Mouse (Mus musculus) liver, embryonic 11.5 days (tissue): ENCODE results near the gene Trmt44. TPM values are rescaled to one million over a fixed set of nuclear protein-coding genes. Genes with fewer than 3 reads are reported as not detected.
A peak's percentile ranks its signal among the peaks of the same experiment; 100 is the strongest.

ENCODE experiments used
- ATAC-seq: fragments of 200-750 bp; cut with Nextera tagmentation; replicated peaks from 2 replicates; pipeline ENCODE4 v1.8.0; 2017; ENCODE audit warnings: moderate number of reproducible peaks, mild to moderate bottlenecking, moderate TSS enrichment, moderate library complexity; ENCODE audit not compliant: low FRiP score
- DNase-seq: peaks from one replicate; pipeline ENCODE4 v3.0.0-alpha.2; 2017; ENCODE audit warnings: low spot score
- H3K27ac ChIP-seq: fragments of 300-500 bp; sonication (generic); 2 replicates; pipeline ENCODE4 v1.5.1; 2014; ENCODE audit warnings: mild to moderate bottlenecking, low read depth, low read length, control low read depth
- H3K27me3 ChIP-seq: fragments of 300-500 bp; sonication (generic); replicated peaks from 2 replicates; pipeline ENCODE4 v1.6.1; 2014; ENCODE audit warnings: low read length, mixed read lengths; ENCODE audit not compliant: control insufficient read depth, insufficient read depth
- H3K36me3 ChIP-seq: fragments of 300-500 bp; sonication (generic); 2 replicates; pipeline ENCODE4 v1.6.1; 2014; ENCODE audit warnings: mild to moderate bottlenecking, low read length, moderate library complexity, mixed read lengths; ENCODE audit not compliant: control insufficient read depth, insufficient read depth
- H3K4me1 ChIP-seq: fragments of 300-500 bp; sonication (generic); replicated peaks from 2 replicates; pipeline ENCODE4 v1.6.1; 2014; ENCODE audit warnings: low read length, mixed read lengths; ENCODE audit not compliant: control insufficient read depth, insufficient read depth
- H3K4me2 ChIP-seq: fragments of 300-500 bp; sonication (generic); 2 replicates; pipeline ENCODE4 v1.6.1; 2014; ENCODE audit warnings: mild to moderate bottlenecking, control low read depth, moderate library complexity
- H3K4me3 ChIP-seq: fragments of 300-500 bp; sonication (generic); 2 replicates; pipeline ENCODE4 v1.5.1; 2014; ENCODE audit warnings: low read depth, low read length, control low read depth
- H3K9ac ChIP-seq: fragments of 300-500 bp; sonication (generic); 2 replicates; pipeline ENCODE4 v1.6.1; 2014; ENCODE audit warnings: low read depth, low read length, control low read depth
- H3K9me3 ChIP-seq: fragments of 300-500 bp; sonication (generic); 2 replicates; pipeline ENCODE4 v1.6.1; 2016; ENCODE audit warnings: low read length, inconsistent platforms, mixed read lengths; ENCODE audit not compliant: control insufficient read depth
- WGBS: fragments of 180-500 bp; shearing (Covaris S2); extraction: QIAGEN DNeasy Blood & Tissue Kit; methylation state at CpG from one replicate; pipeline ENCODE4 v1.1.7; 2014; 5-methylcytosine and 5-hydroxymethylcytosine counted together
- polyA plus RNA-seq: library from polyadenylated mRNA; unstranded; fragments of >200 nt; fragmentation: Nextera tagmentation; extraction: Ambion mirVana; gene quantifications from 2 replicates; pipeline ENCODE4 v1.2.1, GENCODE M21; 2014

Gene Trmt44
- polyA plus RNA-seq, 1 experiment from 2014 or later: 9.2 TPM

DNA sequence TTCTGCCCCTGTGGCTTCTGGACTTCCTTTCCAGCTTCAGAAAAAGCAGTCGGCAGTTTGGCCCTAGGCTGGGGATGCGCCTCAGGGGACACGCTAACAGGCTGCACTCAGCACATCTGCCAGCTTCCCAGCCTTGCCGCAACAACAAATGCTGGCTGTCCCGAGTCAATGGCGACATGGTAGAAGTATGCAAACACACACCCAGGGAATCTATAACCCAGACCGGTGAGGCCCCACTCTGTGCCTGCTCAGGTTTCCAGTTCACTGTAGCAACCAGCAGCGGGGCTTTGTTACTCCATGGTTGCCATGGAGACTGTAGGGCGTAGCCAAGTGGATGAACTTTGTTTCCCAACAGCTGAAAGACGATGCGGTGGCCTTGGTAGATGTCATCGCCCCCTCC, 34.5 kb upstream of the Trmt44 start:
- no peak overlapping the region for H3K4me2 ChIP-seq
- WGBS: 52% methylated on average over 12 of the region's 12 CpGs
- no peaks in the 10 kb centered on the region for H3K9me3 ChIP-seq
- no peak overlapping the region for H3K9ac ChIP-seq
- peak; percentile 36 for DNase-seq
- no peaks in the 10 kb centered on the region for H3K36me3 ChIP-seq
- no peaks in the 10 kb centered on the region for H3K4me1 ChIP-seq
- H3K27ac ChIP-seq: no peak overlapping the region
- ATAC-seq: no peak
- no peak overlapping the region for H3K4me3 ChIP-seq
- no peaks in the 10 kb centered on the region for H3K27me3 ChIP-seq

DNA sequence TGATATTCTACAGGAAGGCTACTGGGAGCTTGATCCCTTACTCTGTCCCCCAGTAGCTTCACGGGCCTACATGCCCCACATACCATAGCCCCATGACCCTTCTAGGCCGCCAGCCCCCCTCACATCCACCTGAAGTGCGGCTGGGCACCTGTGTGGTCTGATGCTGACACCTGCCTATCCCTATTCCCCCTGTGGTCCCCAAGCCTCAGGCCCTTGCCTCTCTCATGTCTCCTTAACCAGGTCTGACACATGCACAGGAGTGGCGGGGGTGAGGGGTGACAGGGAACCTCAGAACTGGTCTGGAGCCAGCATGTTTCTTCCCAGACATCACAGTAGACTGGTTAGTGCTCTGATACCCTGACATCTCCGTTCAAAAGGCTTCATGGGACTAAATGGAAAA, 33.7 kb upstream of the Trmt44 start:
- Histone ChIP-seq H3K36me3 (no peaks in the 10 kb centered on the region), H3K27me3 (no peaks in the 10 kb centered on the region), H3K9me3 (no peaks in the 10 kb centered on the region), H3K27ac (no peak overlapping the region), H3K9ac (no peak overlapping the region), H3K4me2 (no peak overlapping the region), H3K4me3 (no peak overlapping the region), H3K4me1 (no peaks in the 10 kb centered on the region)
- no peak for DNase-seq
- WGBS: 71% methylated on average over 5 of the region's 5 CpGs
- ATAC-seq: no peak

DNA sequence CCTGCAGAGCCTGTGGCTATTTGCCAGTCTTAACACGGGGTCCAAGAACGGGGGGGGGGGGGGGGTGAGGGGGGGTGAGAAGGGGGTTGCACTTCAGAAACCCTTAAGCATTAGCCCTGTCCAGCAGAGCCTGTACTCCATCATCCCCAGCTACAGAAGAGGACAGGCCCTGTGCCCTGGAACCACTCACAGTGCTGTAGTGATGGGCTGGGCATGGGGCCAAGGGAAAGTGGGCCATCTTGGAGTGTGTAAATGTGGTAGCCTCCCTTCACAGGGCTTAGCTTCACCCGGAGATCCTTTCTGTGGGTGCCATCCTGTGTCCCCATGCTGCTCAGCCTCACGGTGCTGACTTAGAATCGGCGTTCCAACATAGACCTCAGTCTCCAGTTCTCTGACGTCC, 32.9 kb upstream of the Trmt44 start:
- ATAC-seq (no peak), DNase-seq (no peak)
- Histone ChIP-seq H3K9me3 (no peaks in the 10 kb centered on the region), H3K27ac (no peak overlapping the region), H3K9ac (no peak overlapping the region), H3K4me1 (no peaks in the 10 kb centered on the region), H3K27me3 (no peaks in the 10 kb centered on the region), H3K4me2 (no peak overlapping the region), H3K36me3 (no peaks in the 10 kb centered on the region), H3K4me3 (no peak overlapping the region)
- 79% methylated on average over 6 of the region's 7 CpGs for WGBS

DNA sequence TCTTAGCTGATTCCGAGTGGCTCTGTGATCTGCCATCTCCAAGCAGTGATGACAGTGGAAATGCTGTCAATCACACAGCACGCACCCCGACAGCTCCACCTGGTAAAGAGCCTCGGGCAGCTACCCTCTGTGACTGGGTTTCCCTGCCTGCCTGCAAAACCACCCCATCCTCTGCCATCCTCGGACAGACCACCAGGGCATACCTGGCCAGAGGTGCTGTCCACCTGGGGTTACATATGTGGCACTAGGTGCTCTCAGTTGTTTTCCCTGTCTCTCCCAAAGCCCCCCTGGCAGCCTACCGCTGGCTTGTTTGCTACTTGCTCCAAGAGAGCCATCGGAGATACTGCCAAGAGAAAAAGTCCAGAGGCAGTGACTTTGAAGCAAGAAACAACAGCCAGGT, 31.9 kb upstream of the Trmt44 start:
- 75% methylated on average over 7 of the region's 7 CpGs for WGBS
- Histone ChIP-seq H3K4me2 (no peak overlapping the region), H3K9ac (no peak overlapping the region), H3K9me3 (no peaks in the 10 kb centered on the region), H3K27ac (no peak overlapping the region), H3K27me3 (no peaks in the 10 kb centered on the region), H3K4me3 (no peak overlapping the region), H3K36me3 (no peaks in the 10 kb centered on the region), H3K4me1 (no peaks in the 10 kb centered on the region)
- ATAC-seq (no peak), DNase-seq (no peak)

DNA sequence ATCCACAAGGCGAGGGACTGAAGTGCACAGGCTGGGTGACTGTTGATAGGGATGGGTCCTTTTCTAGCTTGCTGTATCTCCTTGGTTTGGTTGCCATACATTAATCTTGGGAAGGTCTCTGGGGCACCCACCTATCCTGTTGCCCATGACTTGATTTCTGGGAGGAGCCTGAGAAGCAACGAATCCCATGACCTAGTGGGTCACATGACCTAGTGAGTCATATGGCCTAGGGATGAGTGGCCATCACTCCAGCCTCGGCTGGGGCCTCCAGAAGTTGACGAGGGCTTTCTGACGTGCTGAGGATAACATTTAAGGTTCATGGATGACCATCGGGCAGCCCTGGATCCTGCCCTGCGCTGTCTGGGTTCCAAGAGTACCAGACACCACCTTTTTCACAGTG, 30.5 kb upstream of the Trmt44 start:
- Histone ChIP-seq H3K4me3 (no peak overlapping the region), H3K27ac (no peak overlapping the region), H3K4me1 (no peaks in the 10 kb centered on the region), H3K9me3 (no peaks in the 10 kb centered on the region), H3K9ac (no peak overlapping the region), H3K27me3 (no peaks in the 10 kb centered on the region), H3K36me3 (no peaks in the 10 kb centered on the region; the same call in 1 of the 2 replicates), H3K4me2 (no peak overlapping the region)
- WGBS: 69% methylated on average over 7 of the region's 7 CpGs
- no peak for ATAC-seq
- DNase-seq: no peak

DNA sequence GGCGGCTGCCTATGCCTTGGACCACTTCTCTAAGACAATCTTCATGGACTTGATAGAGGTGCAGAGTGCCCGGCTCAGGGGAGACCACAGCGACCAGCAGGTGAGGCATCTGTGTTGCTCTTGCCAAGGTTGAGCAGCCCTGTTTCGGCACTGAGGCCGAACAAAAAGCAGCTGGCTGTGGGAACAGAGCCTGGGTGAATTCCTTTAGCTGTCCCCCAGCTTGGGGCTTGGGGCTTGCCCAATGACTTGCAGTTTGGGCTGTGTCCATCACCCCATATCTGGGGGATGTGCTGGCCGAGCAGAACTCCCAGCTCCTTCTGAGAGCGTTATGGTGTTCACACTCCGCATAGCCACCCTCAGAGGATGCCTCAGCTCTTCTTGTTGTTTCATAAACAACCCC, 26.7 kb upstream of the Trmt44 start:
- ATAC-seq: no peak
- Histone ChIP-seq H3K4me3 (no peak overlapping the region), H3K36me3 (peaks cover 8% of the 10 kb centered on the region; the same call in 1 of the 2 replicates), H3K27me3 (no peaks in the 10 kb centered on the region), H3K4me1 (no peaks in the 10 kb centered on the region), H3K27ac (no peak overlapping the region), H3K9me3 (no peaks in the 10 kb centered on the region), H3K9ac (no peak overlapping the region), H3K4me2 (no peak overlapping the region)
- 88% methylated on average over 8 of the region's 8 CpGs for WGBS
- DNase-seq: no peak

DNA sequence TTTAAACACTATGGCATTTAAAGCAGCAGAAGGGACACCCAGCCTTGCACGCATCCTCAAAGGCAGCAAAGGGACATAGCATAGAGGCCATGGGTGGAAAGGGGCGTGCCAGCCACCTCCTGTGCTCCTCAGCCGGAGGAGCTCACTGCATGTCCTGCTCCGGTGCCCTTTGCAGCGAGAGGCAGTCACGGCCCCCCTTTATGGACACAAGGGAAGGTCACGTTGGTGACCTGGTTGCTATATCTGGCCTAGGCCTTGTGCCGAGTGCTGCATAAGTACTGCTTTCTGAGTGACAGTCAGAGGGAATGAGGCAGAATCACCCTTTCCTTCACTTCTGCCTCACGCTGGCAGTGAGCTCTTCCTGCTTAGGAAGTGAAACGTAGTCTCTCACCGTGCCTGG, 25.4 kb upstream of the Trmt44 start:
- H3K36me3 ChIP-seq: peaks cover 8% of the 10 kb centered on the region; the same call in 1 of the 2 replicates
- 87% methylated on average over 11 of the region's 11 CpGs for WGBS

DNA sequence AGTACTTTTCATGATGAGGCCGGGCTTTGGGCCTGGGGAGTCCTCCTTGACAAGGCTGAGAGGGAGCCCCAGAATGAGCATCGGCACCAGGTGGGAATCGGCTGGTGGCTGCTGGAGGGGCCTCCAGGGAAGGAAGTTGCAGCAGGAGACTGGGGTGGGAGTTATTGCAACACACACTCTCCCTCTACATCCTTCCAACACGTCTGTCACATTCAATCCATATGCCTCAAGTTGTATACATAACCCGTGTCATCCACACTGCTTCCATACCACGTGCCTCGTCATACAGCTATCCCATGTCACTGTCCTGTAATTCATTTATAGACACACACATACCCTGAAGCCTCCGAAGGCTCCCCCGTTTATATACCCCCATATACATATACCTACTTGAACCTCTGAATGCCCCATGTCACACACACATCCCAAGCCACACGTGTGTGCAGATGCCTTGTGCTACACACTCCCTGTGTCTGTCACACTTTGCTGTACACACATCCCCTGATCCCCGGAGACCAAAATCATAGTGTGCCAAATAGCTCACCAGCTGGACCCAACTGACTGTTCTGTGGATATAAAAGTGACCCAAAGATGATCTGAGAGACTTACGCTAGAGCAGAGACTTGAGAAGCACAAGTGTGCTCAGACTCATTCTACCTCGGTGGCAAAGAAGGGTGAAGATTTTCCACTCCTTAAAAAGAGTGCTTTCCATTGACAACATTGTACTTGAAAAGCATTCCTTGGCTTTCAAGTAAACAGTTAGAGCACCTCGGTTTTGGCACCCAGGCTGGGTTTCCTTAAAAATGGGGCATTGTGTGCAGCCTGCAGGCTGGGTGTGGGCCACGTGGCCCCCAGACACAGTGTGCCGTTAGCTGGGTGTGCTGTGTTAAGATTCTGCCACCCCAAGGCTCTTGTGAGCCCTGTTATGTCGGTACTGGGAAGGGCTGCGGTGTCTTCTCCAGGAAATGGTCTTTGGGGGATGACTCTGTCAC, 21.6 kb upstream of the Trmt44 start:
- H3K4me3 ChIP-seq: no peak overlapping the region
- H3K27ac ChIP-seq: no peak overlapping the region
- DNase-seq (no peak), ATAC-seq (no peak)
- no peak overlapping the region for H3K4me2 ChIP-seq
- H3K9ac ChIP-seq: no peak overlapping the region
- 80% methylated on average over 18 of the region's 18 CpGs for WGBS
- no peaks in the 10 kb centered on the region for H3K4me1 ChIP-seq
- H3K9me3 ChIP-seq: no peaks in the 10 kb centered on the region
- H3K36me3 ChIP-seq: peaks cover 14% of the 10 kb centered on the region; the same call in 1 of the 2 replicates
- H3K27me3 ChIP-seq: no peaks in the 10 kb centered on the region

More for the DNA sequence above, 25.4 kb upstream of the Trmt44 start:
- Histone ChIP-seq H3K27me3 (no peaks in the 10 kb centered on the region), H3K9me3 (no peaks in the 10 kb centered on the region), H3K4me2 (no peak overlapping the region), H3K27ac (no peak overlapping the region), H3K9ac (no peak overlapping the region), H3K4me1 (no peaks in the 10 kb centered on the region), H3K4me3 (no peak overlapping the region)
- DNase-seq (no peak), ATAC-seq (no peak)

DNA sequence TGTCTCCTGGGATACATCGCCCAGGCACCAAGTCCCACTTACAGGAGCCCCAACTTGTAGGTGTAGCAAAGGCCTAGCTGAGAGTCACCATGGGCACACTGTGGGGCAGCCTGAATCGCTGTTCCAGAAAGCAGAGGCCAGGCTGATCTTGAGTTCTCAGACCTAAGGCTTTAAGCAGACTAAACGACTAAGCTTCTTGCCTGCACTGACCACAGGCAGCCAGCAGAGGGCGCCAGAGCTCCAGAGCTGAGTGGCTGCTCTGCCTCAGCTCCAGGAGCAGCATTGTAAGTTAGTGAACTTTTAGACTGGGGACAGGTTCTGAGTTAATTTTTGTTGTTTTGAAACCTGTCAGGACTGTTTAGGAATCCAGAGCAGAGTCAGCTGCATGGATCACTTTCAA, 20.8 kb upstream of the Trmt44 start:
- H3K36me3 ChIP-seq: peaks cover 18% of the 10 kb centered on the region; the same call in 1 of the 2 replicates
- 21% methylated on average over 4 of the region's 4 CpGs for WGBS
- H3K9me3 ChIP-seq: no peaks in the 10 kb centered on the region; the same call in 1 of the 2 replicates
- no peaks in the 10 kb centered on the region for H3K4me1 ChIP-seq
- H3K27me3 ChIP-seq: no peaks in the 10 kb centered on the region
- H3K27ac ChIP-seq: no peak overlapping the region
- DNase-seq (peak; percentile 75), ATAC-seq (no peak)
- H3K9ac ChIP-seq: no peak overlapping the region
- H3K4me2 ChIP-seq: no peak overlapping the region
- H3K4me3 ChIP-seq: no peak overlapping the region
